Mouse (Mus musculus): ENCODE data around the gene Cacna2d2. TPM values are rescaled to one million over a fixed set of nuclear protein-coding genes. Genes with fewer than 3 reads are reported as not detected.

Cacna2d2 gene
- polyA plus RNA-seq, 1 experiment from 2014 or later, result 1.8 TPM

DNA sequence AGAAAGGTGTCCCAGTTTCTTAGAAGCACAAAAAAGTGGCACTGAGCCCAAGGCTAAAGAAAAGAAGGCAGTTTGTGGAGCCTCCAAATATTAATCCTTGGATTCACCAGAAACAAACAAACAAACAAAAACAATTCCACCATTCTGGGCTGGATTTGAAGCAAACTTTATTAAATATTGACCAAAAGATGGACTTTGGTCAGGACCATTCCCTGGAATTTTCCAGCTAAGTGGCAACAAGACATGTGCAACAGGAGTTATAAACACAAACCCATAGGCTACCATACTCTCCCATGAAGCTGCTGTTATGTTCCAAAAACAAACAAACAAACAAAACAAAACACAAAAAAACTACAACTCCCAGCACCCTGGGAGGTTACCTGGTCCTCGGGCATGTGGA is 74.6 kb downstream of the Cacna2d2 start:
- DNase-seq (ENCODE audit: low spot score) (no peak), ATAC-seq (ENCODE audit: insufficient read depth, low FRiP score, low TSS enrichment) (no peak)
- Histone ChIP-seq H3K4me3 (ENCODE audit: low read depth, low read length) (no peak overlapping the region), H3K4me2 (ENCODE audit: low read depth) (no peak overlapping the region), H3K27ac (ENCODE audit: low read depth, low read length) (no peak overlapping the region), H3K4me1 (ENCODE audit: control insufficient read depth, insufficient read depth, low read length) (peaks cover 5% of the 10 kb centered on the region), H3K9me3 (ENCODE audit: control insufficient read depth, low read length) (no peaks in the 10 kb centered on the region), H3K9ac (ENCODE audit: low read length) (no peak overlapping the region), H3K36me3 (ENCODE audit: control insufficient read depth, insufficient read depth, low read length) (no peaks in the 10 kb centered on the region), H3K27me3 (ENCODE audit: control insufficient read depth, insufficient read depth, low read length) (no peaks in the 10 kb centered on the region)
- 71% methylated on average over 1 of the region's 1 CpGs for WGBS

DNA sequence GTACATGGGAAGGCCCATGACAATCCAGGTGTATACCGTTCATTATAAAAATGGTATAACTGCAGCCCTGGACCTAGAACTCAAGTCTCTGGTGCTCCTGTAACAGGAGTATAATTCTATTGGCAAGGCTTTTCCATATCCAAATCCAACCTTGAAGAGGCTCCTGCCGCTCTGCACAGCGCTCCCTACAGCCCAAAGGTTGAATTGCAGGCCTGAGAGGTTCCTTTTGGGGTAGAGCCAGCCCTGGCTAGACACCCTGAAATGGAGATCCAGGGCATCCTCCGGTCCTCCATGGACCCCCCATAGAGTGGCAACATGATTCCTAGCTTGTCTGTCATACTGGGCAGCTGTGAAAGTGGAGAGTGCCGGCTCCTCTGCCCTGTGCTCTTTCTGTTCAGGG is 79.6 kb downstream of the Cacna2d2 start:
- Histone ChIP-seq H3K4me1 (ENCODE audit: control insufficient read depth, insufficient read depth, low read length) (peaks cover 25% of the 10 kb centered on the region), H3K27me3 (ENCODE audit: control insufficient read depth, insufficient read depth, low read length) (no peaks in the 10 kb centered on the region), H3K9me3 (ENCODE audit: control insufficient read depth, low read length) (no peaks in the 10 kb centered on the region), H3K4me3 (ENCODE audit: low read depth, low read length) (no peak overlapping the region), H3K4me2 (ENCODE audit: low read depth) (peak overlapping the region; percentile 13; the same call in 1 of the 2 replicates), H3K36me3 (ENCODE audit: control insufficient read depth, insufficient read depth, low read length) (no peaks in the 10 kb centered on the region), H3K27ac (ENCODE audit: low read depth, low read length) (0 out of 2 replicates have a peak overlapping the region, but pooled peaks have one; percentile 45), H3K9ac (ENCODE audit: low read length) (no peak overlapping the region)
- 32% methylated on average over 5 of the region's 5 CpGs for WGBS
- DNase-seq (ENCODE audit: low spot score) (peak; percentile 66), ATAC-seq (ENCODE audit: insufficient read depth, low FRiP score, low TSS enrichment) (no peak)

DNA sequence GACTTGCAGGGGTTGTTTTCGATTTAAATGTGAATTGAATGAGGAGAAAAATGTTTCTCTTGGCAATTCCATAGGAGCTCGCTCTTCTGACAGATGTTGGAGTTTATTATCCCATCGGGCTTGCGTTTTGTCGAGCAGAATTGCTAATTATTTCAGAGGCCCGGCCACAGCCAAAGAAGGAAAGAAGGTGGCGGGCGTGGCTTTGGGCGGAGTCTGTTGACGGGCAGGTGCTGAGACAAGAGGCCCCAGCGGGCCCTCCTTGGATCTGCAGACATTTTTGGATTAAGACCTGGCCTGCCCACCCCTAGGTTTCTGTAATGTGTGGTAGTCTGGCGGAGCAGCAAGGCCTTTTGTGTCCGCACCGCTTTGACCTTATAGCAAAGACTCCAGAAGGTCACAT is 80.2 kb downstream of the Cacna2d2 start:
- no peak overlapping the region for H3K9ac ChIP-seq (ENCODE audit: low read length)
- no peaks in the 10 kb centered on the region for H3K27me3 ChIP-seq (ENCODE audit: control insufficient read depth, insufficient read depth, low read length)
- H3K4me2 ChIP-seq (ENCODE audit: low read depth), result peak overlapping the region; percentile 13
- H3K4me1 ChIP-seq (ENCODE audit: control insufficient read depth, insufficient read depth, low read length), result peaks cover 25% of the 10 kb centered on the region
- H3K36me3 ChIP-seq (ENCODE audit: control insufficient read depth, insufficient read depth, low read length), result no peaks in the 10 kb centered on the region
- WGBS, result 7% methylated on average over 14 of the region's 14 CpGs
- DNase-seq (ENCODE audit: low spot score) (peak; percentile 46), ATAC-seq (ENCODE audit: insufficient read depth, low FRiP score, low TSS enrichment) (no peak)
- 0 out of 2 replicates have a peak overlapping the region, but pooled peaks have one; percentile 45 for H3K27ac ChIP-seq (ENCODE audit: low read depth, low read length)
- no peak overlapping the region for H3K4me3 ChIP-seq (ENCODE audit: low read depth, low read length)
- no peaks in the 10 kb centered on the region for H3K9me3 ChIP-seq (ENCODE audit: control insufficient read depth, low read length)

DNA sequence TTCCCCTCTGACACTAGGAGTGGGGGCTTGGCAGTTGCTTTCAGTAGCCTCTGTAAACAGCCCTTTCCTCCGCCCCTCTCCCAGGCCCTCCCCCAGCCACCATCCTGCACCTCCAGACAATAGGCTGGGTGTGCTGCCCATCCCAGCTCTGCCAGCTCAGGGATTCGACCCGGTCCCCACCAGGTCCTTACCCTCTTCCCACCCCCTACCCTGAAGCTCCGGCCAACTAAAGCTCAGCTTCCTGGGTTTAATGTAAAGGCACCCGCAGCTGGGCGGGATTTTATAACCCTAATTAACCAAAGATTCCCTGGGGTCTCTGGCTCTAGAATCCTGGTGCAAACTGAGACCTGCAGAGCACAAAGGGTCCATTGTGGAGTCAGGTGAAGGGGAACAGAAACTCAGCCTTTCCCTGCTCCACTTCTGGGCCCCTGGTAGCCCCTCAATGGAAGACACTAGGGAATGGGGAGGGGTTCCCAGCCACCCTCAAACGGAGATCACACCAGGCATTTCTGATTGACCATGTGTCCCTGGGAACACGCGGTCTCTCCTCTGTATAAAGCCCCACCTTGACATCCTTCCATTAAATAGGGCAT is 81.2 kb downstream of the Cacna2d2 start:
- H3K4me2 ChIP-seq (ENCODE audit: low read depth), result no peak overlapping the region
- DNase-seq (ENCODE audit: low spot score), result peak; percentile 51
- 5% methylated on average over 9 of the region's 9 CpGs for WGBS
- H3K9me3 ChIP-seq (ENCODE audit: control insufficient read depth, low read length), result no peaks in the 10 kb centered on the region
- peaks cover 25% of the 10 kb centered on the region for H3K4me1 ChIP-seq (ENCODE audit: control insufficient read depth, insufficient read depth, low read length)
- no peak overlapping the region for H3K4me3 ChIP-seq (ENCODE audit: low read depth, low read length)
- no peak overlapping the region for H3K9ac ChIP-seq (ENCODE audit: low read length)
- no peaks in the 10 kb centered on the region for H3K27me3 ChIP-seq (ENCODE audit: control insufficient read depth, insufficient read depth, low read length)
- ATAC-seq (ENCODE audit: insufficient read depth, low FRiP score, low TSS enrichment), result peak; percentile 35; the same call in 1 of the 2 replicates
- H3K27ac ChIP-seq (ENCODE audit: low read depth, low read length), result peak overlapping the region; percentile 67; the same call in 1 of the 2 replicates
- no peaks in the 10 kb centered on the region for H3K36me3 ChIP-seq (ENCODE audit: control insufficient read depth, insufficient read depth, low read length)

DNA sequence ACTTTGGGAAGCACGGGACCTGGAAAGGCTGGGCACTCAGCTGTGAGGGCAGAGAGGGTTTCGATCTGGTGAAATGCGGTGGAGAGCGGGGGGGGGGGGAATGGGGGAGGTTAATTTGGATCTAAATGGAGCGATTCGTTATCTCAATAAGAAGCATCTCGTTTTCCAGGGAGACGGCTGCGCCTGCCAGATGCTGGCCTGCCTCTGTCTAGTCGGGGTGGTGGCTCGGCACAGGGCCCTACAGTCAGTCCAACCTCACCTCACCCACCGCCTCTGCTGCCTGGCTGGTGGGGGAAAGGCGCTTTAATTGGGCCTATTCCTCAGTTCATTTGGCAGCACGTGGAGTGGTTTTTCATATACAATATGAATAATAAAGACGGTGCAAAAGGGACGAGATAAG is 81.9 kb downstream of the Cacna2d2 start:
- H3K4me1 ChIP-seq (ENCODE audit: control insufficient read depth, insufficient read depth, low read length), result peaks cover 33% of the 10 kb centered on the region
- no peak for ATAC-seq (ENCODE audit: insufficient read depth, low FRiP score, low TSS enrichment)
- 0 out of 2 replicates have a peak overlapping the region, but pooled peaks have one; percentile 34 for H3K27ac ChIP-seq (ENCODE audit: low read depth, low read length)
- H3K4me3 ChIP-seq (ENCODE audit: low read depth, low read length), result no peak overlapping the region
- no peak overlapping the region for H3K4me2 ChIP-seq (ENCODE audit: low read depth)
- peak; percentile 24 for DNase-seq (ENCODE audit: low spot score)
- WGBS, result 19% methylated on average over 16 of the region's 16 CpGs
- H3K9ac ChIP-seq (ENCODE audit: low read length), result no peak overlapping the region
- H3K27me3 ChIP-seq (ENCODE audit: control insufficient read depth, insufficient read depth, low read length), result no peaks in the 10 kb centered on the region
- H3K36me3 ChIP-seq (ENCODE audit: control insufficient read depth, insufficient read depth, low read length), result no peaks in the 10 kb centered on the region
- no peaks in the 10 kb centered on the region for H3K9me3 ChIP-seq (ENCODE audit: control insufficient read depth, low read length)

DNA sequence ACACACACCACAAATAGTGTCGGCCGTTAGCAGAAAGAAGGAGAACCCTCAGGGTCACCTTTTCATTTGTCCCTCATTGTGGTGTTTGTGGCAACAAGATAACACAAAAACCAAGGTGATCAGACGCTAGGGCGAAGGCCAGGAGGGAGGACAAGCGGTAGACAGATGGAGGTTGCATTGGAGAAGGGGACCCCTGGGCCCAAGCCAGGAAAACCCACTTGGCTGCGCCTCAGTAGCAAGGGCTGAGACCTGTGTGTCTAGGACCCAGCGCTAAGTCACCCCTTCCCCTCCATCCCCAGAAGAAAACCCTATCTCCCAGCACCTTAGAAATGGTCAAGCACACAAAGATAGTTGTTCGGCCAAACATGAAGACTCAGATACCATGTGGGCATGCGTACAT is 82.6 kb downstream of the Cacna2d2 start:
- no peak for ATAC-seq (ENCODE audit: insufficient read depth, low FRiP score, low TSS enrichment)

DNA sequence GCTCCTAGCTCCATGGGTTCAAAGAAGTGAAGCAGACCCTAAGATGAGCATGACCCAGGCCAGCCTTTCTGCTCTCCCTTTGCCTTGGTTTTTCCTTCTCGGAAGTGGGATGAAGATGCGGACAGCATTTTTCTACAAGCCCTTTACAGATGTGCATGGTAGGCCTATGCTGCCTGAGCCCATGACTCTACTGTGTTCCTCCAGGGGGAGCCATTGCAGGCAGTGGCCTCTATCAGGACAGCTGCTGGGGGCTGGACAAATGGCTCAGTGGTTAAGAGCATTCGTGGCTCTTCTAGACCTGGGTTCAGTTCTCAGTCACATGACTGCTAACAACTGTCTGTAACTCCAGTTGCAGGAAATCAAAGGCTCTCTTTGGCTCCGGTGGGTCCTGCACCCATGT is 83.4 kb downstream of the Cacna2d2 start:
- Histone ChIP-seq H3K27ac (ENCODE audit: low read depth, low read length) (no peak overlapping the region), H3K36me3 (ENCODE audit: control insufficient read depth, insufficient read depth, low read length) (no peaks in the 10 kb centered on the region), H3K27me3 (ENCODE audit: control insufficient read depth, insufficient read depth, low read length) (no peaks in the 10 kb centered on the region), H3K9me3 (ENCODE audit: control insufficient read depth, low read length) (no peaks in the 10 kb centered on the region), H3K9ac (ENCODE audit: low read length) (no peak overlapping the region), H3K4me2 (ENCODE audit: low read depth) (no peak overlapping the region), H3K4me1 (ENCODE audit: control insufficient read depth, insufficient read depth, low read length) (peaks cover 36% of the 10 kb centered on the region), H3K4me3 (ENCODE audit: low read depth, low read length) (no peak overlapping the region)
- ATAC-seq (ENCODE audit: insufficient read depth, low FRiP score, low TSS enrichment), result no peak
- 81% methylated on average over 4 of the region's 4 CpGs for WGBS
- no peak for DNase-seq (ENCODE audit: low spot score)

More for the DNA sequence above, 82.6 kb downstream of the Cacna2d2 start:
- no peaks in the 10 kb centered on the region for H3K9me3 ChIP-seq (ENCODE audit: control insufficient read depth, low read length)
- DNase-seq (ENCODE audit: low spot score), result no peak
- H3K4me3 ChIP-seq (ENCODE audit: low read depth, low read length), result no peak overlapping the region
- H3K4me1 ChIP-seq (ENCODE audit: control insufficient read depth, insufficient read depth, low read length), result peaks cover 36% of the 10 kb centered on the region
- H3K27me3 ChIP-seq (ENCODE audit: control insufficient read depth, insufficient read depth, low read length), result no peaks in the 10 kb centered on the region
- 91% methylated on average over 9 of the region's 9 CpGs for whole genome bisulfite sequencing
- H3K4me2 ChIP-seq (ENCODE audit: low read depth), result no peak overlapping the region
- H3K36me3 ChIP-seq (ENCODE audit: control insufficient read depth, insufficient read depth, low read length), result no peaks in the 10 kb centered on the region
- H3K27ac ChIP-seq (ENCODE audit: low read depth, low read length), result no peak overlapping the region
- no peak overlapping the region for H3K9ac ChIP-seq (ENCODE audit: low read length)

DNA sequence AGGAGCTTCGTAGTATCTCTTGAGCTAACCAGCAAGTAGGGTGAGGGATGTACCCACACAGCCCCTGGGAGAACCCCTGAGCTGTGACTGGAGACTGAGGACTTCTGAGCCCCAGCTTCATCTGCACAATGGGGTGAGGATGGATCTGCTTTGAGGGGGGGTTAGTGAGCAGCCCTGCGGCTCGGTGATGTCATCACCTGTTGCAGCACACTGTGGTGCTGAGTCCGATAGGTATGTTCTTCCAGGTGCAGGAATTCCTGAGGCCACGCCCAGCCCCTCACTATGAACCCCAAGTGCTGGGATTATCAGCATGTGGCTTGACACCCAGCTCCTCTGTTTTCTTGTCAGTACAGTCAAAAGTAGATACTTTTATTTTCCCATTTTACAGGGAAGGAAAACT is 84.3 kb downstream of the Cacna2d2 start:
- Histone ChIP-seq H3K9me3 (ENCODE audit: control insufficient read depth, low read length) (no peaks in the 10 kb centered on the region), H3K4me2 (ENCODE audit: low read depth) (no peak overlapping the region), H3K27ac (ENCODE audit: low read depth, low read length) (no peak overlapping the region), H3K36me3 (ENCODE audit: control insufficient read depth, insufficient read depth, low read length) (no peaks in the 10 kb centered on the region), H3K4me3 (ENCODE audit: low read depth, low read length) (no peak overlapping the region), H3K9ac (ENCODE audit: low read length) (no peak overlapping the region), H3K4me1 (ENCODE audit: control insufficient read depth, insufficient read depth, low read length) (peaks cover 36% of the 10 kb centered on the region), H3K27me3 (ENCODE audit: control insufficient read depth, insufficient read depth, low read length) (no peaks in the 10 kb centered on the region)
- no peak for DNase-seq (ENCODE audit: low spot score)
- WGBS, result 93% methylated on average over 5 of the region's 5 CpGs
- ATAC-seq (ENCODE audit: insufficient read depth, low FRiP score, low TSS enrichment), result no peak

DNA sequence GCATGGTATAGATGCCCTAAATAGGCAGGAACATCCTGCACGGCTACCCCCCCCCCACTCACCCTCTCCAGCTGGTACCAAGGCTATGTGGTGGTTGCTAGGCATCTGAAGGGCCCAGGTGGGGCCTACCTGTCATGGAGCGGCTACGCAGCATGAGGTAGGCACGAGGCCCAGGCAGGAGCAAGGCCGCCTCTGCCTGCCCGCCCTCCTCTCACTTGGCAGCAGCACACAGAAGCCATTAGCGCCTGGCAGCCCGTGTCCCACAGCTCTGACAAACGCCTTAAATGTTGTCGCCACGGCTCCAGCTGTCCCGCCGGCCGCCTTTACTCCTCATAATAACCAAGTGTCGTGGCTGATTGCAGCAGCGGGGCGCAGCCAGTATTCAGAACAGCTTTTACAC is 84.9 kb downstream of the Cacna2d2 start:
- no peak overlapping the region for H3K4me3 ChIP-seq (ENCODE audit: low read depth, low read length)
- WGBS, result 68% methylated on average over 17 of the region's 17 CpGs
- peak overlapping the region; percentile 54 for H3K27ac ChIP-seq (ENCODE audit: low read depth, low read length)
- H3K4me1 ChIP-seq (ENCODE audit: control insufficient read depth, insufficient read depth, low read length), result peaks cover 32% of the 10 kb centered on the region
- H3K9me3 ChIP-seq (ENCODE audit: control insufficient read depth, low read length), result no peaks in the 10 kb centered on the region
- H3K4me2 ChIP-seq (ENCODE audit: low read depth), result no peak overlapping the region
- ATAC-seq (ENCODE audit: insufficient read depth, low FRiP score, low TSS enrichment), result peak; percentile 60; the same call in 1 of the 2 replicates
- H3K27me3 ChIP-seq (ENCODE audit: control insufficient read depth, insufficient read depth, low read length), result no peaks in the 10 kb centered on the region
- DNase-seq (ENCODE audit: low spot score), result peak; percentile 66
- H3K36me3 ChIP-seq (ENCODE audit: control insufficient read depth, insufficient read depth, low read length), result no peaks in the 10 kb centered on the region
- H3K9ac ChIP-seq (ENCODE audit: low read length), result no peak overlapping the region

Data from neural tube, embryonic 11.5 days (tissue).